Mouse (Mus musculus): ENCODE results near the gene Aqp3. TPM values are rescaled to one million over a fixed set of nuclear protein-coding genes. Genes with fewer than 3 reads are reported as not detected.

Aqp3 gene
- polyA plus RNA-seq, 1 experiment = 100 TPM

- H3K27me3 ChIP-seq (ENCODE audit: control insufficient read depth, insufficient read depth, low read length) = no peaks in the 10 kb centered on the region
- TF ChIP-seq CTCF (IDR thresholded peaks at IDR 0.05; ENCODE audit: extremely low read depth, insufficient read length, insufficient replicate concordance, low read depth, low read length) = no peak
- TF ChIP-seq POLR2A (IDR thresholded peaks at IDR 0.05; ENCODE audit: low read depth, low read length) = no peak
Observed at GRCm38 (mm10) chr4:41102901-41103300, 4.9 kb upstream of the Aqp3 start.

GRCm38 (mm10) chr4:41100986-41101385, 3.0 kb upstream of the Aqp3 start:
- H3K4me3 ChIP-seq (ENCODE audit: low read depth, low read length) = no peak overlapping the region
- no peaks in the 10 kb centered on the region; the same call in 1 of the 2 replicates for H3K27me3 ChIP-seq (ENCODE audit: control insufficient read depth, insufficient read depth, low read length)
- 71% methylated on average over 1 of the region's 1 CpGs for WGBS
- H3K4me1 ChIP-seq (ENCODE audit: control insufficient read depth, insufficient read depth, insufficient read length, low read length) = peaks cover 15% of the 10 kb centered on the region; the same call in 1 of the 2 replicates
- no peak overlapping the region for H3K27ac ChIP-seq (ENCODE audit: insufficient read depth, low read depth, low read length)
- TF ChIP-seq POLR2A (IDR thresholded peaks at IDR 0.05; ENCODE audit: low read depth, low read length) (no peak), CTCF (IDR thresholded peaks at IDR 0.05; ENCODE audit: extremely low read depth, insufficient read length, insufficient replicate concordance, low read depth, low read length) (no peak)
- H3K36me3 ChIP-seq (ENCODE audit: control insufficient read depth, insufficient read depth, low read length) = no peaks in the 10 kb centered on the region

More at GRCm38 (mm10) chr4:41102901-41103300, 4.9 kb upstream of the Aqp3 start:
- no peak overlapping the region for H3K27ac ChIP-seq (ENCODE audit: insufficient read depth, low read depth, low read length)
- H3K4me3 ChIP-seq (ENCODE audit: low read depth, low read length) = no peak overlapping the region
- H3K4me1 ChIP-seq (ENCODE audit: control insufficient read depth, insufficient read depth, insufficient read length, low read length) = peaks cover 4% of the 10 kb centered on the region; the same call in 1 of the 2 replicates
- H3K36me3 ChIP-seq (ENCODE audit: control insufficient read depth, insufficient read depth, low read length) = no peaks in the 10 kb centered on the region

DNA sequence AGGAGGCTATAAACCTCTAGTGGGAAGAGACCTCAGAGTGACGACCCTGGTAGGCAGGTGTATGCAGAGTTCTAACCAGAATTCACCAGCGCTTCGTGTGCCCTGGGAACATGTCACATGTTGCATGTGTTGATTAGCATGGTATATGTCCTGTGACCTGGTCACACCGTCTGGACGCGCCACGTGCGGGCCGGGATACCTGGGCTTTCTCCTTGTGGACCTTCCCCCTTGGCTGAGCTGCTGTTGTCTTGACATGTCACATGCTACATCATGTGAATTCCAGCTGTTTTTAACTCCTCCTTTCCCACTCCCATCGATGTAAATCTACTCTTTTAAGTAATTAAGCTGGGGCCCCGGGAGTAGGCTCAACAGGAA, 581 bp upstream of the Aqp3 start:
- TF ChIP-seq POLR2A (IDR thresholded peaks at IDR 0.05; ENCODE audit: low read depth, low read length) (no peak), CTCF (IDR thresholded peaks at IDR 0.05; ENCODE audit: extremely low read depth, insufficient read length, insufficient replicate concordance, low read depth, low read length) (no peak)
- H3K27me3 ChIP-seq (ENCODE audit: control insufficient read depth, insufficient read depth, low read length) = no peaks in the 10 kb centered on the region; the same call in 1 of the 2 replicates
- no peaks in the 10 kb centered on the region for H3K36me3 ChIP-seq (ENCODE audit: control insufficient read depth, insufficient read depth, low read length)
- 13% methylated on average over 11 of the region's 11 CpGs for whole genome bisulfite sequencing
- no peak overlapping the region; the same call in 1 of the 2 replicates for H3K4me3 ChIP-seq (ENCODE audit: low read depth, low read length)
- peaks cover 32% of the 10 kb centered on the region for H3K4me1 ChIP-seq (ENCODE audit: control insufficient read depth, insufficient read depth, insufficient read length, low read length)
- no peak overlapping the region for H3K27ac ChIP-seq (ENCODE audit: insufficient read depth, low read depth, low read length)

GRCm38 (mm10) chr4:41097381-41097780, 602 bp downstream of the Aqp3 start:
- no peaks in the 10 kb centered on the region; the same call in 1 of the 2 replicates for H3K27me3 ChIP-seq (ENCODE audit: control insufficient read depth, insufficient read depth, low read length)
- WGBS = 65% methylated on average over 13 of the region's 13 CpGs
- peaks cover 35% of the 10 kb centered on the region for H3K4me1 ChIP-seq (ENCODE audit: control insufficient read depth, insufficient read depth, insufficient read length, low read length)
- TF ChIP-seq CTCF (IDR thresholded peaks at IDR 0.05; ENCODE audit: extremely low read depth, insufficient read length, insufficient replicate concordance, low read depth, low read length) (no peak), POLR2A (IDR thresholded peaks at IDR 0.05; ENCODE audit: low read depth, low read length) (no peak)
- no peaks in the 10 kb centered on the region for H3K36me3 ChIP-seq (ENCODE audit: control insufficient read depth, insufficient read depth, low read length)
- 0 out of 2 replicates have a peak overlapping the region, but pooled peaks have one; percentile 30 for H3K27ac ChIP-seq (ENCODE audit: insufficient read depth, low read depth, low read length)
- peak overlapping the region; percentile 61 for H3K4me3 ChIP-seq (ENCODE audit: low read depth, low read length)

- peak overlapping the region; percentile 30; the same call in 1 of the 2 replicates for H3K27ac ChIP-seq (ENCODE audit: insufficient read depth, low read depth, low read length)
Observed at GRCm38 (mm10) chr4:41096794-41097193, 1.2 kb downstream of the Aqp3 start.

GRCm38 (mm10) chr4:41096169-41096568, 1.8 kb downstream of the Aqp3 start:
- peaks cover 35% of the 10 kb centered on the region for H3K4me1 ChIP-seq (ENCODE audit: control insufficient read depth, insufficient read depth, insufficient read length, low read length)
- H3K36me3 ChIP-seq (ENCODE audit: control insufficient read depth, insufficient read depth, low read length) = no peaks in the 10 kb centered on the region
- TF ChIP-seq CTCF (IDR thresholded peaks at IDR 0.05; ENCODE audit: extremely low read depth, insufficient read length, insufficient replicate concordance, low read depth, low read length) (no peak), POLR2A (IDR thresholded peaks at IDR 0.05; ENCODE audit: low read depth, low read length) (no peak)
- no peaks in the 10 kb centered on the region; the same call in 1 of the 2 replicates for H3K27me3 ChIP-seq (ENCODE audit: control insufficient read depth, insufficient read depth, low read length)
- WGBS = 27% methylated on average over 8 of the region's 8 CpGs
- peak overlapping the region; percentile 30; the same call in 1 of the 2 replicates for H3K27ac ChIP-seq (ENCODE audit: insufficient read depth, low read depth, low read length)
- H3K4me3 ChIP-seq (ENCODE audit: low read depth, low read length) = peak overlapping the region; percentile 61

More at GRCm38 (mm10) chr4:41096794-41097193, 1.2 kb downstream of the Aqp3 start:
- Histone ChIP-seq H3K4me1 (ENCODE audit: control insufficient read depth, insufficient read depth, insufficient read length, low read length) (peaks cover 35% of the 10 kb centered on the region), H3K36me3 (ENCODE audit: control insufficient read depth, insufficient read depth, low read length) (no peaks in the 10 kb centered on the region), H3K27me3 (ENCODE audit: control insufficient read depth, insufficient read depth, low read length) (no peaks in the 10 kb centered on the region; the same call in 1 of the 2 replicates), H3K4me3 (ENCODE audit: low read depth, low read length) (peak overlapping the region; percentile 61)
- TF ChIP-seq POLR2A (IDR thresholded peaks at IDR 0.05; ENCODE audit: low read depth, low read length) = no peak
- WGBS = 74% methylated on average over 5 of the region's 5 CpGs

- 22% methylated on average over 9 of the region's 9 CpGs for WGBS
- H3K4me1 ChIP-seq (ENCODE audit: control insufficient read depth, insufficient read depth, insufficient read length, low read length) = peaks cover 35% of the 10 kb centered on the region
- peak overlapping the region; percentile 27 for H3K4me3 ChIP-seq (ENCODE audit: low read depth, low read length)
- H3K27ac ChIP-seq (ENCODE audit: insufficient read depth, low read depth, low read length) = peak overlapping the region; percentile 42
- no peak for TF ChIP-seq CTCF (IDR thresholded peaks at IDR 0.05; ENCODE audit: extremely low read depth, insufficient read length, insufficient replicate concordance, low read depth, low read length)
- TF ChIP-seq POLR2A (IDR thresholded peaks at IDR 0.05; ENCODE audit: low read depth, low read length) = no peak
- H3K36me3 ChIP-seq (ENCODE audit: control insufficient read depth, insufficient read depth, low read length) = no peaks in the 10 kb centered on the region
- no peaks in the 10 kb centered on the region; the same call in 1 of the 2 replicates for H3K27me3 ChIP-seq (ENCODE audit: control insufficient read depth, insufficient read depth, low read length)
Observed at GRCm38 (mm10) chr4:41094361-41094760, 3.6 kb downstream of the Aqp3 start.
